Mouse (Mus musculus) forebrain, postnatal 0 days (tissue): Measurements from ENCODE around the gene Prss56. TPM values are rescaled to one million over a fixed set of nuclear protein-coding genes. Genes with fewer than 3 reads are reported as not detected.
A peak's percentile ranks its signal among the peaks of the same experiment; 100 is the strongest.

Source experiments
- ATAC-seq: fragments of 200-750 bp; cut with Nextera tagmentation; 2 replicates; pipeline ENCODE4 v1.8.0; 2017; ENCODE audit warnings: mild to moderate bottlenecking, moderate library complexity
- DNase-seq: peaks from one replicate; pipeline ENCODE4 v3.0.0-alpha.2; 2015
- H3K27ac ChIP-seq: fragments of 300-500 bp; sonication (generic); 2 replicates; pipeline ENCODE4 v1.5.1; 2014; ENCODE audit warnings: low read depth, mild to moderate bottlenecking, antibody characterized with exemption, low read length, moderate library complexity, mixed read lengths
- H3K27me3 ChIP-seq: fragments of 300-500 bp; sonication (generic); 2 replicates; pipeline ENCODE4 v1.6.1; 2014; ENCODE audit warnings: mild to moderate bottlenecking, low read length, mixed read lengths; ENCODE audit not compliant: insufficient read depth
- H3K36me3 ChIP-seq: fragments of 300-500 bp; sonication (generic); 2 replicates; pipeline ENCODE4 v1.6.1; 2014; ENCODE audit warnings: mild to moderate bottlenecking, moderate library complexity; ENCODE audit not compliant: insufficient read depth
- H3K4me1 ChIP-seq: fragments of 300-500 bp; sonication (generic); 2 replicates; pipeline ENCODE4 v1.6.1; 2014; ENCODE audit warnings: antibody characterized with exemption; ENCODE audit not compliant: insufficient read depth
- H3K4me2 ChIP-seq: fragments of 300-500 bp; sonication (generic); 2 replicates; pipeline ENCODE4 v1.6.1; 2014; ENCODE audit warnings: low read depth, mild to moderate bottlenecking, moderate library complexity
- H3K4me3 ChIP-seq: fragments of 300-500 bp; sonication (generic); 2 replicates; pipeline ENCODE4 v1.5.1; 2014; ENCODE audit warnings: low read depth, low read length, mixed read lengths
- H3K9ac ChIP-seq: fragments of 300-500 bp; sonication (generic); 2 replicates; pipeline ENCODE4 v1.6.1; 2014; ENCODE audit warnings: mild to moderate bottlenecking
- H3K9me3 ChIP-seq: fragments of 300-500 bp; sonication (generic); 2 replicates; pipeline ENCODE4 v1.6.1; 2016; ENCODE audit warnings: low read length
- CTCF ChIP-seq: sonication (generic); IDR thresholded peaks from 2 replicates; pipeline ENCODE4 v1.5.1; 2016; ENCODE audit warnings: antibody characterized with exemption, control low read depth, low read depth
- WGBS: fragments of 180-500 bp; shearing (Covaris S2); extraction: QIAGEN DNeasy Blood & Tissue Kit; methylation state at CpG from one replicate; pipeline ENCODE4 v1.1.7; 2014; 5-methylcytosine and 5-hydroxymethylcytosine counted together
- polyA plus RNA-seq: library from polyadenylated mRNA; unstranded; fragments of >200 nt; fragmentation: Nextera tagmentation; extraction: Ambion mirVana; gene quantifications from 2 replicates; pipeline ENCODE4 v1.2.1, GENCODE M21; 2015
- total RNA-seq: library from RNA; depleted of rRNA; stranded (reverse); fragments of >200 nt; gene quantifications from 2 replicates; pipeline ENCODE4 v1.2.3, GENCODE M21; 2014

Prss56 gene
- total and polyA plus RNA-seq, 2 experiments from 2014 or later = 2.5 to 3.1 TPM

- H3K9me3 ChIP-seq = no peaks in the 10 kb centered on the region
- WGBS = 8% methylated on average over 20 of the region's 20 CpGs
Observed at GRCm38 (mm10) chr1:87184751-87185139, 1.6 kb downstream of the Prss56 start.

GRCm38 (mm10) chr1:87185526-87185925 lies 2.4 kb downstream of the Prss56 start:
- H3K9me3 ChIP-seq = no peaks in the 10 kb centered on the region
- DNase-seq = no peak
- no peaks in the 10 kb centered on the region for H3K36me3 ChIP-seq
- H3K27me3 ChIP-seq = peaks cover 21% of the 10 kb centered on the region
- no peak overlapping the region for H3K27ac ChIP-seq
- no peak overlapping the region for H3K4me2 ChIP-seq
- peak; percentile 17; the same call in 1 of the 2 replicates for TF ChIP-seq CTCF
- ATAC-seq = no peak
- H3K4me3 ChIP-seq = no peak overlapping the region
- H3K9ac ChIP-seq = no peak overlapping the region
- no peaks in the 10 kb centered on the region for H3K4me1 ChIP-seq
- WGBS = 15% methylated on average over 13 of the region's 13 CpGs

More at GRCm38 (mm10) chr1:87184751-87185139, 1.6 kb downstream of the Prss56 start:
- Histone ChIP-seq H3K36me3 (no peaks in the 10 kb centered on the region), H3K27me3 (peaks cover 21% of the 10 kb centered on the region), H3K4me3 (peak overlapping the region; percentile 9), H3K9ac (0 out of 2 replicates have a peak overlapping the region, but pooled peaks have one; percentile 22), H3K4me2 (peak overlapping the region; percentile 44), H3K27ac (no peak overlapping the region), H3K4me1 (no peaks in the 10 kb centered on the region)
- peak; percentile 88 for DNase-seq
- peak; percentile 79 for TF ChIP-seq CTCF
- ATAC-seq = peak; percentile 76

- Histone ChIP-seq H3K9me3 (no peaks in the 10 kb centered on the region), H3K4me1 (no peaks in the 10 kb centered on the region), H3K36me3 (no peaks in the 10 kb centered on the region), H3K4me3 (peak overlapping the region; percentile 54), H3K9ac (peak overlapping the region; percentile 53), H3K4me2 (peak overlapping the region; percentile 93), H3K27ac (no peak overlapping the region), H3K27me3 (peaks cover 21% of the 10 kb centered on the region)
- 2% methylated on average over 54 of the region's 54 CpGs for WGBS
- DNase-seq (peak; percentile 39), ATAC-seq (peak; percentile 37)
- TF ChIP-seq CTCF = no peak
Observed at GRCm38 (mm10) chr1:87186261-87187036, 3.3 kb downstream of the Prss56 start.

GRCm38 (mm10) chr1:87187037-87187355 lies 3.9 kb downstream of the Prss56 start:
- H3K4me1 ChIP-seq = no peaks in the 10 kb centered on the region
- H3K4me2 ChIP-seq = peak overlapping the region; percentile 93
- H3K9me3 ChIP-seq = no peaks in the 10 kb centered on the region
- ATAC-seq (peak; percentile 73), DNase-seq (peak; percentile 92)
- peaks cover 21% of the 10 kb centered on the region for H3K27me3 ChIP-seq
- peak overlapping the region; percentile 53 for H3K9ac ChIP-seq
- under 1% methylated on average over 15 of the region's 15 CpGs for WGBS
- H3K27ac ChIP-seq = no peak overlapping the region
- no peaks in the 10 kb centered on the region for H3K36me3 ChIP-seq
- TF ChIP-seq CTCF = peak; percentile 92
- H3K4me3 ChIP-seq = peak overlapping the region; percentile 54

- Histone ChIP-seq H3K4me3 (no peak within 1 kb of the TSS), H3K9ac (no peak within 1 kb of the TSS), H3K27ac (no peak within 1 kb of the TSS), H3K36me3 (no peaks in the 10 kb centered on the region), H3K4me2 (no peak within 1 kb of the TSS), H3K9me3 (no peaks in the 10 kb centered on the region), H3K4me1 (no peaks in the 10 kb centered on the region), H3K27me3 (peaks cover 13% of the 10 kb centered on the region; the same call in 1 of the 2 replicates)
- WGBS = 39% methylated on average over 4 of the region's 4 CpGs
- ATAC-seq (no peak), DNase-seq (no peak)
- no peak for TF ChIP-seq CTCF
Observed at GRCm38 (mm10) chr1:87190429-87190828, 7.3 kb downstream of the Prss56 start, which contains the start of gene Chrnd. Gene Chrnd, plus strand, starts transcription at chr1:87190607.

GRCm38 (mm10) chr1:87197296-87197695 lies 14.2 kb downstream of the Prss56 start:
- Histone ChIP-seq H3K36me3 (no peaks in the 10 kb centered on the region), H3K4me2 (no peak overlapping the region), H3K4me3 (no peak overlapping the region), H3K27me3 (no peaks in the 10 kb centered on the region), H3K27ac (no peak overlapping the region), H3K4me1 (no peaks in the 10 kb centered on the region), H3K9me3 (no peaks in the 10 kb centered on the region), H3K9ac (no peak overlapping the region)
- 77% methylated on average over 9 of the region's 9 CpGs for WGBS
- no peak for TF ChIP-seq CTCF
- no peak for ATAC-seq
- DNase-seq = no peak
